Mouse (Mus musculus): ENCODE measurements around the gene Myrfl. TPM values are rescaled to one million over a fixed set of nuclear protein-coding genes. Genes with fewer than 3 reads are reported as not detected.

Myrfl gene
- total and polyA plus RNA-seq, 2 experiments: not detected

- WGBS: 76% methylated on average over 10 of the region's 10 CpGs
- no peak for DNase-seq (ENCODE audit: extremely low read depth, low read depth, low spot score)
- no peak overlapping the region for H3K27ac ChIP-seq (replicated peaks; ENCODE audit: insufficient read depth, low read depth, low read length)
Observed at GRCm38 (mm10) chr10:116746281-116747011, 150.3 kb downstream of the Myrfl start.

DNA sequence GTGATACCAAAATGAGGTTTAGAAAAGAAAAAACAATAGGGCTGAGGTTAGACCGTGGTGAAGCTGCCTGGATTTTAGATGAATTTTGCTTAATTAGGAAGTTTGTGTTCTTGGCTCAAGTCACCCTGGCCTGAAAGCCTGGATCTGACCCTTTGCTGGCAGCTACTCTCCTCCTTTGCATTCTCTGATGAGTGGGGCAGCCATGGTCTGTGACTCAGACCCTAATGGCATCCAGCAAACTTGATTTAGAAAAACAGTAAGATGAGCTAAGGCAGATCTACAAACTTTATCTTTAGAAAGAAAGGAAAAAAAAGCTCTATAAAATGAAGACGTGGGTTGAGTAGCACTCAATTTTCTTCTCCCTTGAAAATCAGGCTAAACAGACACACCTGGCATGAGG is 154.0 kb downstream of the Myrfl start:
- TF ChIP-seq CTCF (IDR thresholded peaks at IDR 0.05; ENCODE audit: low read depth, low read length) (no peak), POLR2A (IDR thresholded peaks at IDR 0.05; ENCODE audit: extremely low read depth, insufficient read depth, low read length) (no peak)
- Histone ChIP-seq H3K4me3 (ENCODE audit: insufficient read depth, low read depth, low read length) (no peak overlapping the region), H3K27me3 (ENCODE audit: control insufficient read depth, insufficient read depth, low read length) (no peaks in the 10 kb centered on the region), H3K36me3 (ENCODE audit: control insufficient read depth, insufficient read depth, low read length) (no peaks in the 10 kb centered on the region), H3K4me1 (ENCODE audit: control insufficient read depth, insufficient read depth, low read length) (peaks cover 8% of the 10 kb centered on the region), H3K9ac (ENCODE audit: low read depth, low read length) (no peak overlapping the region), H3K79me2 (ENCODE audit: control insufficient read depth, insufficient read depth, low read length) (no peaks in the 10 kb centered on the region), H3K27ac (replicated peaks; ENCODE audit: insufficient read depth, low read depth, low read length) (no peak overlapping the region)
- DNase-seq (ENCODE audit: extremely low read depth, low read depth, low spot score): no peak
- 88% methylated on average over 2 of the region's 2 CpGs for WGBS

More at GRCm38 (mm10) chr10:116746281-116747011, 150.3 kb downstream of the Myrfl start:
- Histone ChIP-seq H3K79me2 (ENCODE audit: control insufficient read depth, insufficient read depth, low read length) (no peaks in the 10 kb centered on the region), H3K9ac (ENCODE audit: low read depth, low read length) (no peak overlapping the region), H3K4me3 (ENCODE audit: insufficient read depth, low read depth, low read length) (no peak overlapping the region), H3K27me3 (ENCODE audit: control insufficient read depth, insufficient read depth, low read length) (no peaks in the 10 kb centered on the region), H3K36me3 (ENCODE audit: control insufficient read depth, insufficient read depth, low read length) (no peaks in the 10 kb centered on the region), H3K4me1 (ENCODE audit: control insufficient read depth, insufficient read depth, low read length) (peaks cover under 1% of the 10 kb centered on the region; the same call in 1 of the 2 replicates)
- TF ChIP-seq POLR2A (IDR thresholded peaks at IDR 0.05; ENCODE audit: extremely low read depth, insufficient read depth, low read length): no peak
- no peak for TF ChIP-seq CTCF (IDR thresholded peaks at IDR 0.05; ENCODE audit: low read depth, low read length)

- Histone ChIP-seq H3K4me1 (ENCODE audit: control insufficient read depth, insufficient read depth, low read length) (peaks cover 8% of the 10 kb centered on the region), H3K27ac (replicated peaks; ENCODE audit: insufficient read depth, low read depth, low read length) (no peak overlapping the region), H3K27me3 (ENCODE audit: control insufficient read depth, insufficient read depth, low read length) (no peaks in the 10 kb centered on the region), H3K9ac (ENCODE audit: low read depth, low read length) (no peak overlapping the region), H3K79me2 (ENCODE audit: control insufficient read depth, insufficient read depth, low read length) (no peaks in the 10 kb centered on the region), H3K36me3 (ENCODE audit: control insufficient read depth, insufficient read depth, low read length) (no peaks in the 10 kb centered on the region), H3K4me3 (ENCODE audit: insufficient read depth, low read depth, low read length) (no peak overlapping the region)
- TF ChIP-seq POLR2A (IDR thresholded peaks at IDR 0.05; ENCODE audit: extremely low read depth, insufficient read depth, low read length) (no peak), CTCF (IDR thresholded peaks at IDR 0.05; ENCODE audit: low read depth, low read length) (no peak)
- DNase-seq (ENCODE audit: extremely low read depth, low read depth, low spot score): no peak
- 86% methylated on average over 8 of the region's 8 CpGs for WGBS
Observed at GRCm38 (mm10) chr10:116742189-116742588, 154.5 kb downstream of the Myrfl start.

GRCm38 (mm10) chr10:116741343-116741742 is 155.4 kb downstream of the Myrfl start:
- Histone ChIP-seq H3K4me3 (ENCODE audit: insufficient read depth, low read depth, low read length) (peak overlapping the region; percentile 41), H3K36me3 (ENCODE audit: control insufficient read depth, insufficient read depth, low read length) (no peaks in the 10 kb centered on the region), H3K9ac (ENCODE audit: low read depth, low read length) (no peak overlapping the region; the same call in 1 of the 2 replicates), H3K4me1 (ENCODE audit: control insufficient read depth, insufficient read depth, low read length) (peaks cover 8% of the 10 kb centered on the region), H3K27me3 (ENCODE audit: control insufficient read depth, insufficient read depth, low read length) (no peaks in the 10 kb centered on the region), H3K27ac (replicated peaks; ENCODE audit: insufficient read depth, low read depth, low read length) (no peak overlapping the region), H3K79me2 (ENCODE audit: control insufficient read depth, insufficient read depth, low read length) (no peaks in the 10 kb centered on the region)
- peak; percentile 24 for DNase-seq (ENCODE audit: extremely low read depth, low read depth, low spot score)
- WGBS: 22% methylated on average over 6 of the region's 6 CpGs
- TF ChIP-seq POLR2A (IDR thresholded peaks at IDR 0.05; ENCODE audit: extremely low read depth, insufficient read depth, low read length) (no peak), CTCF (IDR thresholded peaks at IDR 0.05; ENCODE audit: low read depth, low read length) (no peak)

- Histone ChIP-seq H3K9ac (ENCODE audit: low read depth, low read length) (no peak overlapping the region), H3K4me1 (ENCODE audit: control insufficient read depth, insufficient read depth, low read length) (peaks cover 8% of the 10 kb centered on the region), H3K79me2 (ENCODE audit: control insufficient read depth, insufficient read depth, low read length) (no peaks in the 10 kb centered on the region), H3K4me3 (ENCODE audit: insufficient read depth, low read depth, low read length) (no peak overlapping the region), H3K27ac (replicated peaks; ENCODE audit: insufficient read depth, low read depth, low read length) (no peak overlapping the region), H3K36me3 (ENCODE audit: control insufficient read depth, insufficient read depth, low read length) (no peaks in the 10 kb centered on the region), H3K27me3 (ENCODE audit: control insufficient read depth, insufficient read depth, low read length) (no peaks in the 10 kb centered on the region)
- no peak for TF ChIP-seq CTCF (IDR thresholded peaks at IDR 0.05; ENCODE audit: low read depth, low read length)
- no peak for TF ChIP-seq POLR2A (IDR thresholded peaks at IDR 0.05; ENCODE audit: extremely low read depth, insufficient read depth, low read length)
- DNase-seq (ENCODE audit: extremely low read depth, low read depth, low spot score): no peak
- WGBS: 89% methylated on average over 7 of the region's 7 CpGs
Observed at GRCm38 (mm10) chr10:116740073-116740472, 156.6 kb downstream of the Myrfl start.

DNA sequence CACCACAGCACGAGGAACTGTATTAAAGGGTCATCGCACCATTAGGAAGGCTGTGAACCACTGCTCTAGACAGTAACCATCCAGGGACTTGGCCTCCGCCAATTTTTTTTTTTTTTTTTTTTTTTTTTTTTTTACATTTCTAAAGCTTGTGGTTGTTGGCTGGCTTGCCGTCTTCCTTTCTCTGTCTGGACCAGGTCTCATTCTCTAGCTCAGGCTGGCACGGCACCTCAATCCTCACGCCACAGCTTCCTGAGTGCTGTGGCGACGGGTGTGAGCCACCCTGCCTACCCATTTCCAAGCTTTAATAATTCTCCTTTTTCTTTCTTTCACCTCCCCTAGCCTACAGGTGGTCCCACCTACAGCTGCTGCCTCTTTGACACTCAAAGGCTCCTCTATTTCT is 158.2 kb downstream of the Myrfl start:
- WGBS: 89% methylated on average over 8 of the region's 8 CpGs
- Histone ChIP-seq H3K27ac (replicated peaks; ENCODE audit: insufficient read depth, low read depth, low read length) (no peak overlapping the region), H3K36me3 (ENCODE audit: control insufficient read depth, insufficient read depth, low read length) (no peaks in the 10 kb centered on the region), H3K4me3 (ENCODE audit: insufficient read depth, low read depth, low read length) (no peak overlapping the region), H3K4me1 (ENCODE audit: control insufficient read depth, insufficient read depth, low read length) (peaks cover 8% of the 10 kb centered on the region), H3K27me3 (ENCODE audit: control insufficient read depth, insufficient read depth, low read length) (no peaks in the 10 kb centered on the region), H3K9ac (ENCODE audit: low read depth, low read length) (no peak overlapping the region), H3K79me2 (ENCODE audit: control insufficient read depth, insufficient read depth, low read length) (no peaks in the 10 kb centered on the region)
- no peak for TF ChIP-seq CTCF (IDR thresholded peaks at IDR 0.05; ENCODE audit: low read depth, low read length)
- DNase-seq (ENCODE audit: extremely low read depth, low read depth, low spot score): no peak

All from liver, adult 2 months (tissue).